Mouse (Mus musculus): ENCODE measurements at regions not wholly inside any gene's neighbourhood (a gene's known extent, or its start where the extent isn't known, plus 50 kb on each side); places are given as distances from the start of the nearest gene placed in this dataset.

- TF ChIP-seq CTCF (IDR thresholded peaks at IDR 0.05), result no peak
- TF ChIP-seq EP300 (IDR thresholded peaks at IDR 0.05), result no peak
Measured at GRCm38 (mm10) chr6:117465165-117465564, 296.8 kb downstream of the Cxcl12 start.

Measured in lung, postnatal 0 days (tissue).